17 mouse cellular contexts compared by ENCODE assay signal in the genomic region with DNA sequence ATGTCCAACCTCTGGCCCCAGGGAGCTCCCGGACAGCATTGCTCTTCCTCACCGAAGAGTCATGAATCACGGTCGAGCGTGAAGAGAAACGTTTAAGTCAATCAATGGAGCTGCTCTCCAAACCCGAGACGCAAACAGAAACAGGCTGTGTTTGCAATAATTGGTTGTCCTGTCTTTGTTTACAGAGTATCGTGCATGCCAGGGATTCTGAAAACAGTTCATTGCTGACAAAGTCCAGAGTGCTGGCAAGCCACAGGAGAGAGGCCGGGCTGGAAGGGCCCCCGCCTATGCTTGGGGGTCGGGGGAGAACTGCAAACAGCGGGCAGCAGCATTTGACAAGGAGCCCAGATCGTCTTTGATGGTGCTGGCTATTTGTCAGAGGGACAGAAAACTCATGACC.
DNase-seq lines count a peak whose midpoint lies in the region; ATAC-seq lines count a peak whose summit lies in the region.
"Had no signal": no experiment of that assay in that cellular context is flagged by ENCODE, and none has a peak within 500 bp of the region (broad histone marks: within the 10 kb centered on the region; RNA-seq: fewer than 3 reads in every experiment).

No protein-coding gene starts in this region.

- 0 out of 2 replicates have a peak, but pooled peaks cover 2% of the 10 kb centered on the region for H3K27me3 ChIP-seq in hindbrain, embryonic 15.5 days
- no peaks in the 10 kb centered on the region for H3K27me3 ChIP-seq in hindbrain, embryonic 14.5 days (ENCODE audit: control insufficient read depth, insufficient read depth, low read length)
- no peaks in the 10 kb centered on the region for H3K27me3 ChIP-seq in midbrain, embryonic 13.5 days
- no peaks in the 10 kb centered on the region for H3K27me3 ChIP-seq in midbrain, embryonic 11.5 days (ENCODE audit: control insufficient read depth, insufficient read depth, low read length)
- peaks cover 4% of the 10 kb centered on the region; the same call in 1 of the 2 replicates for H3K27me3 ChIP-seq in lung, embryonic 15.5 days
- no peaks in the 10 kb centered on the region for H3K27me3 ChIP-seq in stomach, embryonic 16.5 days (ENCODE audit: control insufficient read depth, insufficient read depth, low read length)
- H3K27me3 ChIP-seq in heart, embryonic 12.5 days (replicated peaks), result no peaks in the 10 kb centered on the region
- H3K27me3 ChIP-seq: embryonic facial prominence, embryonic 12.5 days; kidney, embryonic 15.5 days; limb, embryonic 12.5 days had no signal

- H3K9ac ChIP-seq in hindbrain, embryonic 15.5 days, result no peak overlapping the region
- no peak overlapping the region for H3K9ac ChIP-seq in hindbrain, embryonic 14.5 days
- H3K9ac ChIP-seq in midbrain, embryonic 13.5 days (replicated peaks), result no peak overlapping the region
- no peak overlapping the region for H3K9ac ChIP-seq in midbrain, embryonic 11.5 days (ENCODE audit: low read length)
- no peak overlapping the region for H3K9ac ChIP-seq in lung, embryonic 15.5 days
- H3K9ac ChIP-seq in stomach, embryonic 16.5 days (ENCODE audit: low read length), result no peak overlapping the region
- no peak overlapping the region for H3K9ac ChIP-seq in heart, embryonic 12.5 days
- H3K9ac ChIP-seq: embryonic facial prominence, embryonic 12.5 days; forebrain, postnatal 0 days; kidney, embryonic 15.5 days; limb, embryonic 12.5 days had no signal

- no peak overlapping the region for H3K4me3 ChIP-seq in hindbrain, embryonic 15.5 days
- no peak overlapping the region for H3K4me3 ChIP-seq in hindbrain, embryonic 14.5 days (replicated peaks; ENCODE audit: low read length)
- no peak overlapping the region for H3K4me3 ChIP-seq in midbrain, embryonic 13.5 days (replicated peaks)
- no peak overlapping the region for H3K4me3 ChIP-seq in midbrain, embryonic 11.5 days (ENCODE audit: low read depth, low read length)
- no peak overlapping the region for H3K4me3 ChIP-seq in lung, embryonic 15.5 days
- H3K4me3 ChIP-seq in stomach, embryonic 16.5 days (replicated peaks; ENCODE audit: low read length), result no peak overlapping the region
- H3K4me3 ChIP-seq in heart, embryonic 12.5 days, result no peak overlapping the region
- H3K4me3 ChIP-seq: embryonic facial prominence, embryonic 12.5 days; kidney, embryonic 15.5 days; limb, embryonic 12.5 days; myocyte had no signal

- no peak for DNase-seq in hindbrain, embryonic 14.5 days (ENCODE audit: low spot score)
- DNase-seq in midbrain, embryonic 11.5 days (ENCODE audit: low spot score, missing footprints), result no peak
- no peak for DNase-seq in layer of hippocampus, adult 9-11 months
- DNase-seq: cerebellum, adult 11-12 months; forebrain, postnatal 0 days; heart, adult 18-20 months; right cerebral cortex, postnatal 4 days had no signal

- 0 out of 2 replicates have a peak overlapping the region, but pooled peaks have one; percentile 34 for H3K27ac ChIP-seq in hindbrain, embryonic 15.5 days (replicated peaks)
- H3K27ac ChIP-seq in hindbrain, embryonic 14.5 days, result no peak overlapping the region
- H3K27ac ChIP-seq in midbrain, embryonic 13.5 days, result 0 out of 2 replicates have a peak overlapping the region, but pooled peaks have one; percentile 19
- H3K27ac ChIP-seq in midbrain, embryonic 11.5 days (ENCODE audit: low read depth, low read length), result no peak overlapping the region
- H3K27ac ChIP-seq in lung, embryonic 15.5 days, result peak overlapping the region; percentile 59
- no peak overlapping the region for H3K27ac ChIP-seq in stomach, embryonic 16.5 days (ENCODE audit: low read length)
- H3K27ac ChIP-seq in heart, embryonic 12.5 days (ENCODE audit: poor library complexity, severe bottlenecking), result no peak overlapping the region
- H3K27ac ChIP-seq: embryonic facial prominence, embryonic 12.5 days; kidney, embryonic 15.5 days; limb, embryonic 12.5 days had no signal

- H3K4me1 ChIP-seq in hindbrain, embryonic 15.5 days (replicated peaks), result peaks cover 29% of the 10 kb centered on the region
- H3K4me1 ChIP-seq in hindbrain, embryonic 14.5 days (replicated peaks; ENCODE audit: control insufficient read depth, insufficient read depth, low read length), result peaks cover 13% of the 10 kb centered on the region
- H3K4me1 ChIP-seq in midbrain, embryonic 13.5 days (replicated peaks), result peaks cover 19% of the 10 kb centered on the region
- H3K4me1 ChIP-seq in midbrain, embryonic 11.5 days (ENCODE audit: control insufficient read depth, insufficient read depth, low read length), result no peaks in the 10 kb centered on the region
- H3K4me1 ChIP-seq in lung, embryonic 15.5 days, result peaks cover 19% of the 10 kb centered on the region
- H3K4me1 ChIP-seq in stomach, embryonic 16.5 days (ENCODE audit: control insufficient read depth, insufficient read depth, low read length), result peaks cover 3% of the 10 kb centered on the region; the same call in 1 of the 2 replicates
- 0 out of 2 replicates have a peak, but pooled peaks cover under 1% of the 10 kb centered on the region for H3K4me1 ChIP-seq in heart, embryonic 12.5 days (replicated peaks)
- H3K4me1 ChIP-seq: embryonic facial prominence, embryonic 12.5 days had no signal

- 33% methylated on average over 14 of the region's 14 CpGs for WGBS in hindbrain, embryonic 15.5 days
- 33% methylated on average over 14 of the region's 14 CpGs for WGBS in hindbrain, embryonic 14.5 days
- 68% methylated on average over 14 of the region's 14 CpGs for WGBS in midbrain, embryonic 13.5 days
- WGBS in midbrain, embryonic 11.5 days, result 75% methylated on average over 14 of the region's 14 CpGs
- WGBS in lung, embryonic 15.5 days, result 21% methylated on average over 14 of the region's 14 CpGs
- WGBS in stomach, embryonic 16.5 days, result 19% methylated on average over 14 of the region's 14 CpGs
- WGBS in heart, embryonic 12.5 days, result 66% methylated on average over 14 of the region's 14 CpGs

- H3K9me3 ChIP-seq in hindbrain, embryonic 15.5 days, result no peaks in the 10 kb centered on the region
- no peaks in the 10 kb centered on the region for H3K9me3 ChIP-seq in hindbrain, embryonic 14.5 days (ENCODE audit: control insufficient read depth, low read length)
- no peaks in the 10 kb centered on the region for H3K9me3 ChIP-seq in midbrain, embryonic 13.5 days
- no peaks in the 10 kb centered on the region for H3K9me3 ChIP-seq in midbrain, embryonic 11.5 days (ENCODE audit: control insufficient read depth, low read length)
- no peaks in the 10 kb centered on the region for H3K9me3 ChIP-seq in lung, embryonic 15.5 days
- H3K9me3 ChIP-seq in stomach, embryonic 16.5 days (replicated peaks; ENCODE audit: control insufficient read depth, low read length), result no peaks in the 10 kb centered on the region
- no peaks in the 10 kb centered on the region for H3K9me3 ChIP-seq in heart, embryonic 12.5 days (replicated peaks)
- H3K9me3 ChIP-seq: embryonic facial prominence, embryonic 12.5 days; kidney, embryonic 15.5 days; limb, embryonic 12.5 days had no signal

- no peaks in the 10 kb centered on the region for H3K36me3 ChIP-seq in hindbrain, embryonic 15.5 days
- H3K36me3 ChIP-seq in hindbrain, embryonic 14.5 days (replicated peaks; ENCODE audit: control insufficient read depth, insufficient read depth), result no peaks in the 10 kb centered on the region
- no peaks in the 10 kb centered on the region for H3K36me3 ChIP-seq in midbrain, embryonic 13.5 days
- no peaks in the 10 kb centered on the region for H3K36me3 ChIP-seq in midbrain, embryonic 11.5 days (ENCODE audit: control insufficient read depth, insufficient read depth, low read length)
- no peaks in the 10 kb centered on the region for H3K36me3 ChIP-seq in lung, embryonic 15.5 days
- no peaks in the 10 kb centered on the region for H3K36me3 ChIP-seq in stomach, embryonic 16.5 days (ENCODE audit: control insufficient read depth, insufficient read depth, low read length)
- no peaks in the 10 kb centered on the region for H3K36me3 ChIP-seq in heart, embryonic 12.5 days
- H3K36me3 ChIP-seq: embryonic facial prominence, embryonic 12.5 days; kidney, embryonic 15.5 days; limb, embryonic 12.5 days had no signal

- no peak overlapping the region for H3K4me2 ChIP-seq in hindbrain, embryonic 15.5 days
- no peak overlapping the region for H3K4me2 ChIP-seq in hindbrain, embryonic 14.5 days (replicated peaks)
- no peak overlapping the region for H3K4me2 ChIP-seq in midbrain, embryonic 13.5 days (replicated peaks)
- H3K4me2 ChIP-seq in midbrain, embryonic 11.5 days, result no peak overlapping the region
- H3K4me2 ChIP-seq in lung, embryonic 15.5 days, result peak overlapping the region; percentile 22; the same call in 1 of the 2 replicates
- peak overlapping the region; percentile 4; the same call in 1 of the 2 replicates for H3K4me2 ChIP-seq in stomach, embryonic 16.5 days (ENCODE audit: low read depth, low read length)
- H3K4me2 ChIP-seq in heart, embryonic 12.5 days, result no peak overlapping the region
- H3K4me2 ChIP-seq: embryonic facial prominence, embryonic 12.5 days; kidney, embryonic 15.5 days; limb, embryonic 12.5 days had no signal

- no peak for ATAC-seq in hindbrain, embryonic 15.5 days (ENCODE audit: low FRiP score, low read depth)
- ATAC-seq in hindbrain, embryonic 14.5 days (ENCODE audit: low FRiP score), result no peak
- ATAC-seq in midbrain, embryonic 13.5 days, result no peak
- ATAC-seq in midbrain, embryonic 11.5 days (ENCODE audit: low FRiP score), result no peak
- peak; percentile 90 for ATAC-seq in lung, embryonic 15.5 days (ENCODE audit: borderline replicate concordance, extremely low read depth, low FRiP score, low TSS enrichment)
- ATAC-seq in stomach, embryonic 16.5 days (ENCODE audit: insufficient read depth, low FRiP score), result 0 out of 2 replicates have a peak, but pooled peaks have one; percentile 37
- ATAC-seq in heart, embryonic 12.5 days (ENCODE audit: insufficient number of reproducible peaks, low FRiP score), result no peak
- ATAC-seq: activated CD4-positive, CD25-positive, alpha-beta regulatory T cell, adult 4 months; forebrain, postnatal 0 days had no signal

Comparison
In these comparisons a context has a peak if more than half of its experiments do, and no peak if none do; other contexts are left out.
1. H3K27ac ChIP-seq: peak in hindbrain, embryonic 15.5 days (single experiment), midbrain, embryonic 13.5 days (single experiment) and lung, embryonic 15.5 days (single experiment); none in hindbrain, embryonic 14.5 days (single experiment), midbrain, embryonic 11.5 days (single experiment), stomach, embryonic 16.5 days (single experiment) and heart, embryonic 12.5 days (single experiment).
2. ATAC-seq: peak in lung, embryonic 15.5 days (single experiment) and stomach, embryonic 16.5 days (single experiment); none in hindbrain, embryonic 15.5 days (single experiment), hindbrain, embryonic 14.5 days (single experiment), midbrain, embryonic 13.5 days (single experiment), midbrain, embryonic 11.5 days (single experiment) and heart, embryonic 12.5 days (single experiment).
3. H3K4me2 ChIP-seq: peak in lung, embryonic 15.5 days (single experiment) and stomach, embryonic 16.5 days (single experiment); none in hindbrain, embryonic 15.5 days (single experiment), hindbrain, embryonic 14.5 days (single experiment), midbrain, embryonic 13.5 days (single experiment), midbrain, embryonic 11.5 days (single experiment) and heart, embryonic 12.5 days (single experiment).